Mouse (Mus musculus) c-Kit-positive CD71-positive TER-119-positive erythroid progenitor cells, embryonic 14.5 days (primary cell): ENCODE measurements around the gene Rab40c.

ENCODE experiments used
- DNase-seq: peaks from one replicate; pipeline ENCODE4 v3.0.0-alpha.2; 2013; ENCODE audit warnings: low spot score

Gene Rab40c

DNA sequence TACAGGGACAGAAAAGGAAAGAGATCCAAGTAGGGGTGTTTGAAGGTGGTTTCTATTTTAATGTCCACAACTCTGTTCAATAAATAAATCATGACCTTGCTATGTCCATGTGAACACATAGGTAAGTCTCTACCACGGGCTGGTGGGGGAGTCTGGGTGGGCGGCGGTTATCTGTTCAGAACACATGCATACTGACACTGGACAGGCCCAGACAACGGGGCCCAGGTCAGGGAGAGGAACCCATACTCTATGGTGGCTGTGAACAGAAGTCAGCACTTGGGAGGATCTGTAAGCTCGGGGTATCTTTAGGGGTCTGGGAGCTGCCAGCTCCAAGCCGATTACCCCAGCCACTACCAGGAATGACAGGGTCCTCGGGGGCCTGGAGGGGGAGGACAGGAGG lies 26.8 kb upstream of the Rab40c start:
- no peak for DNase-seq

DNA sequence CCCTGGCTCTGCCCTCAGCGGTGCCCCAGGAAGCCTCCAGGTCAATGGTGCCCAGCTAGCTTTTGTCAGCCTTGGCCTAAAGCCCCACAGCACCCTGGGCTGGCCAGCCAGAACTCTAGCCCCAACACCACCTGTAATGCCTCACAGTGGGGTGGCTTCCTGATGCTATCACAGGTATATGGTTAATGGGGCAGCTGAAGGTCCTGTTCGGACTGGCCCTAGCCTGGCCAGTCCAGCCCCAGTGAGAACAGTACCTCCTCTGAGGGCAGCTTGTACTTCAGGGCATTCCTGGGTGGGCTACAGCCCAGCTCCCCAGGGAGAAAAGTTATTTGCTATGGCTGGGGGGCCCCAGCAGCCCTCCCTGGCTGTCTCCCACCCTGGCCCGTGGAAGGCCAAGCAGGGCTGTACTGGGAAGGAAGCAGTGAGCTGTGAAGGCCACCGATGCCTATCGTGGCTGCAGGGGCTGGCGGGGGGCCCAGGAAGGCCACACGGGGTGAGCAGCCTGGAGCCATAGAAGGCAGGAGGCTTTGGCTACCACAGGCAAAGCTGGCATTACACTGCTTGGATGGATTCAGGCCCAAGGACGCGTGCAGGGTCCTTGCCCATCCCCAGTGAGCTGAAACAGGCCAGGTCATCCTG lies 26.1 kb upstream of the Rab40c start:
- DNase-seq = no peak

DNA sequence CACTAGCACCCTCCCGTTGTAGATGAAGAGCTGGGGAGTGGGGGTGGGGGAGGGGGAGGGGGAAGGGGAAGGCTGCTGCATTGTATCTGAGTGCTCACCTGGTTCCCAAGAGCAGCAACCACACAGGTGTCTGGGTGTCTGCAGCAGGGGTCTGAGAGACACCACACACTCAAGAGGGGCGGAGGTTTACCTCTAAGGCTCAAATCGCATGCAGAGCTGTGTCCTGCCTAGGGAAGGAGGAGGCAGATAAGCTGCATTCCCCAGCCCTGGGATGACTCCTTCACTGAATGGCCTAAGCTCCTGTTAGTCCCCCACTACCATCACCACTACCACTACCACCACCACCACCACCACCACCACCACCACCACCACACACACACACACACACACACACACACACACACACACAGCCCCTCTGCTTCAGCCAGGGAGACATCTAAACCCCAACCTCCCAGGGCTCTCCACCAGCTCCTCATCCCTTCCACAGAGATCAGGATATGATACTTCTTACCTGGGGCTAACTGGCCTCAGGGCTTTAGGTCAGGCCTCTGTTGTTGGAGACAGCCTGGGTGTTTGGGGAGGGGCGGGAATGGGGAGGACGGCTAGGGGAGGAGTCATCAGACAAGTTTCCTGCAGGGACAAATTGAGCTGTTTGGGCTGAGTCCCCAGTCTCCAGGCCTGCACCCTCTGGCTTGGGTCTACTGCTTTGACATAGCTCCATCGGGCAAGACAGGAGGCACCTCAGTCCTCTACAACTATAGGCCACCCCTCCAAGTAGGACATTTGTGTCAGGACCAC lies 25.0 kb upstream of the Rab40c start, which contains the start of the genes Pigq and Nhlrc4:
Pigq (minus strand) TSS at position 571 of the 798 bp plus-strand sequence.
Nhlrc4 (minus strand) TSS at position 596 of the 798 bp plus-strand sequence.
- DNase-seq = no peak

DNA sequence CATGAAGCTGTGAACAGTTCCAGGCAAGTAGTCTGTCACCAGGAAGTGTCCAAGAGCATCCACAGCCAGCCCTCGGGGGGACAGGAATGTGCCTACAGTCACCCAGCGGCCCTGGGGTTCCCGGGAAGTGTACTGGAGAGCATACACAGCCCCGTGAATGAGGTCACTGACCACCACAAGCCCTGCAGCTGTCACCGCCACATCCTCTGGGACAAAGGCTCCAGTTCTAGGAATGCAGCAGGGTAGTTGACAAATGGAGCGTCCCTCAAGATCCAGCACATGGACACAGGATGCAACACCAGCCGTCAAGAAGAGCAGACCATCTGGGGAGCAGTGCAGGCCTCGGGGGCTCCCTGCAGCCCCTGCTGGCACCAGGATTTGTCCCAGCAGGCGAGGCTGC lies 24.2 kb upstream of the Rab40c start:
- no peak for DNase-seq

DNA sequence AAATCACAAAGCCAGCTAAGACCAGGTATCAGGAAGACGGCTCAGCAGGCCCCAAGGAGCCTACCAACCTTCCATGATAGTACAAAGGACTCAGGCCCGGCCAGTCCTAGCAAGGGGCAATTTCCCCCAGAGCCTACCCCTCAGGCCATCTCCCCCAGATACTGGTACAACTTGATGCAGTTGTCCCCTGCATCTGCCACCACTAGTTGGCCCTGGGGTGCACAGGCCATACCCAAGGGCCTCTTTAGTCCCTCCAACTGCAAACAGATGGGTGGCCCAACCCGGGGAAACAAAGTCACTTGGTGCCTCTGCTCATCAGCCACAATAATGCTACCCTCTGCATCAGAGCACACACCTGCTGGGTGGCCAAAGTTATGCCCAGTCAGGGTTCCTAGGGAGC lies 23.7 kb upstream of the Rab40c start:
- DNase-seq = no peak

DNA sequence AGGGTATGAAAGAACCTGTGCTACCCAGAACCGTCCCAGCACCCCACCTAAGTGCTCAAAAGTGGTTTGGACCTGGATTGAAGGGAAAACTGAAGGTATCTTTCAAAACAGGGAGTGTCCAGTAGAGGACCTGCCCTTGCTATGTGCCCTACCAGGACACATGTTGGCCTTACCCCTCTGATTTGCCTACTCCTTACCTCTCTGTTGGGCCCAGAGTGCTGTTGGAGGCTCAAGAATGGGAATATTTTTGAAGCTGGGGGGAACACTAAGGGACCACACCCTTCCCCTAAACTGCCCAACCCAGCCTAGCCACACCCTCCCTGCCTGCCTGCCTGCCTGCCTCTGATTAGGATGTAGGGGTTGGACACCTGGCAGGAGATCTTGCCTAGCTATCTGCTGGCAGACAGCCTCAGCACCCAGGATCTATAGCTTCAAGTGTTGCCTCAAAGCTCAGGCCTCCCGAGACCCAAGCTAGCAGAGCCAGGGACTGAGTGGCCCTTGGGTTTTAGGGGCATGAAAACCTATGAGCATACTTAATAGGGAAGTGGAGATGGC lies 23.1 kb upstream of the Rab40c start:
- peak; percentile 91 for DNase-seq

DNA sequence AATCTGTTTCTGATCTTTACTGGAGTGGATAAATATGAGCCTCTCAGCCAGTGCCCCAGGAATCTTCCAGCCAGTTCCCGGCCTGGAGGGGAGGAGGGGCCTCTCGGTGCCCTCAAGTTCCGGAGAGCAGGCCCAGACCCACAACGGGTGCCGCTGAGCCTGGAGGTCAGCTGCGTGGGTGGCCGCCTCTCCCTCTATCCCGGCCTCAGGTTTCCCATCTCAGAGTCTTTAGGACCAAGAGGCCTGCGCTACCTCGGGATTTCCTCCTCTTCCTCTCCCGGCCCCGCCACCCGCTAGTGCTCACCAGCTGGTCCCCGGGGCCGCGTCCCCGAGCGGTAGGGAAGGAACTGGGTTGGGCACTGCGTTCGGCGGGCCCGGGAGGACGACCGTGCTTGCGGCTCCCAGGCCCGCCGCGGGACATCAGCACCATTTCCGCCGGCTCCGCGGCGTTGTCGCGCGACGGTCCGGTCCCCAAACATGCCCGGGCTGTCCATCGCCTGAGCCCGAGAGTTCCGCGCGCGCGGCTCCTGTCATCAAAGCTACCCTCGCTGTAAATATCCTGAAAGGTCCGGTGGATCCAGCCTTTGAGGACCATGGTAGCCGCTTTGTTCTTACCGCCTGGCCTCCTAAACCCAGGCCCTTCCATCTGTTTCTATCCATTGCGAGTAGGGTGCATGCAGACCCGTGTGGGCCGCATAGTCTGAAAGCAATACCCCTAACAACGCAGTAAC lies 22.1 kb upstream of the Rab40c start:
- DNase-seq = no peak

DNA sequence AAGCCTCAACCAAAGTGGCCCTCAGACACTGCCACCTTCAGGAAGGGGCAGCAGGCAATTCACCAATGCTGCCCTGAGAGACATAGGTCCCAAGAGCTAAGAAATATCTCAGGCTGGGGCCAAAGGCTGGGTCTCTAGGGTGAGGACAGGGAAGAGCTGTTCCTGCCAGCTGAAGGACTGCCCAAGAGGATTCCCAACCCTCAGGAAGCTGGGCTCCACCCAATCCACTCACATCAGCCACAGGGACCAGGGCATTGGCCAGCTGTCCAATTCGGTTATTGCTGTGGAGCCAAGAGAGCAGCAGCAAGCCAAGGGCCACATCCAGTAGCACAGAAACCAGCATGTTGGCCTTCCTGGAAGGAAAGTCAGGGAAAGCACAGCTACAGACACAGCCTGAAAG lies 15.0 kb upstream of the Rab40c start:
- no peak for DNase-seq

DNA sequence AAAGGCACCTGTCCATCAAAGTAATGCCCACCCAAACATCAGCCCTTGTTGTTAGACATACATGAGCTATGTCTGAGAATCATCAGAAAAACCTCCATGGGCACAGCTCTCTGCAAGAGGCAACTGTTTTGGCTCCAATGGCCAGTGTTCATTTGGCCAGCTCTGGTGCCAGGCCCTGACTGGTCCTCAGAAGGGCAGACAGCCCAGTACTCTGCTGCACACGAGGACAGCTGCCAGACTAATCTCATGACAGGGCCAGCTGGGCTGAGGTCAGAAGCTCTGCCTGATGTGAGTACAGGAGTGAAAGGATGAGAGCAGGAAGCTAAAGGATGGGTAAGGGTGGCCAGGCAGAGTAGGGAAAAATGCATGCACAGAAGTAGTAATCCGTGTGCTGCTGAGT lies 5.8 kb upstream of the Rab40c start:
- DNase-seq = no peak

DNA sequence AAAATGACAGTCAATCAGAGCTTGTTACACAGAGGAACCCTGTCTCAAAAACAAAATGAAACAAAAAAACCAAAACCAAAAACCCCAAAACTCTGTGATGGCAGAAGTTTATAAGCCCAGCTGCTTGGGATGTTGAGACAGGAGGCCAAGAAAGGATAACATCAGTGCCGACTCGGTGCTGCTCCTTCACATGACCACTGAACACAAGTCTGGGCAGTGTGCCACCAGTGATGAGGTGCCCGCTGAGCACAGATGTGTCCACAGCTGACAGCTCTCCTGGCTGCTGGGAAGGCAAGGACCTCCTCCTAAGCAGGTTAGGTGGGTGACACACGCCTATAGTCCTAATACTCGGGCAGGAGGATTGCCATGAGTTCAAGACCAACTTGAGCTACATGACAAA lies 2.6 kb upstream of the Rab40c start:
- DNase-seq = no peak

DNA sequence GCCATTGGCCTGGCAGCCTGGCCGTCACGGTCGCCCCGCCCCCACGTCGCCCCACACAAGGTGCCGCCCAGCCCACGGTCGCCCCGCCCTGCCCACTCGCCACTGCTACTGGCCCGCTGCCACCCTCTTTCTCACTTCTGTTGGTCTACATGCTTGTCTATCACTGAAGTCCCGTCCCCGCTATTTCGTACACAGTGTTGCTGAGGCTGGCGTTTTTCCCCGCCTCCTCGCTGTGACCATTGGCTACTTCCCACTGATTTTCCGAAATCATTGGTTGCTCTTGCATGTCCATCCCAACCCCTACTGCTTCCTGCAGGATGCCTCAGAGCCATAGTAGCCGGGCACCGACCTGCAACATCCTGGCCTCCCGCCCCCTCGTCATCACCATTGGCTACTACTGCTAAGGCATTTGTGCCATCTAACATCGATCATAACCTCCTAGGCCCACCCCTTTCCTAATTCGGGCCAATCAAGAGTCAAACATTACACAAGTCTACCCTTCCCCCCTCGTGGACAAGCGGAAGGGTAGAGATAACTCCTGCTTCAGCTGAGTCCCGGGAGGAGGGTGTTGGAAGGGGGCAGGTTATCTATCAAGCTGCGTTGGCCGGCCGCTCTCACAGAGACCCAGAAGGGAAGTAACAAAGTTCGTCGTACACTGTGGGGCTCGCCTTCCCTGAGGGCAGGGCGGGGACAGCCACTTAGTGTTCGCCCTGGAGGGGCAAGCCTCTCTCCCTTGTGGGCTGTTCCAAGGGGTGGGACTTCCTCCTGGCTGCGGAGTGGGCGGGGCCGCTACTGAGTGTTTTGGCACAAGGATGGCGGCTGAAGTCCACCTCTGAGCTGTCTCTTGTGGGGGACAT lies 487 bp upstream of the Rab40c start:
- DNase-seq = peak; percentile 99

DNA sequence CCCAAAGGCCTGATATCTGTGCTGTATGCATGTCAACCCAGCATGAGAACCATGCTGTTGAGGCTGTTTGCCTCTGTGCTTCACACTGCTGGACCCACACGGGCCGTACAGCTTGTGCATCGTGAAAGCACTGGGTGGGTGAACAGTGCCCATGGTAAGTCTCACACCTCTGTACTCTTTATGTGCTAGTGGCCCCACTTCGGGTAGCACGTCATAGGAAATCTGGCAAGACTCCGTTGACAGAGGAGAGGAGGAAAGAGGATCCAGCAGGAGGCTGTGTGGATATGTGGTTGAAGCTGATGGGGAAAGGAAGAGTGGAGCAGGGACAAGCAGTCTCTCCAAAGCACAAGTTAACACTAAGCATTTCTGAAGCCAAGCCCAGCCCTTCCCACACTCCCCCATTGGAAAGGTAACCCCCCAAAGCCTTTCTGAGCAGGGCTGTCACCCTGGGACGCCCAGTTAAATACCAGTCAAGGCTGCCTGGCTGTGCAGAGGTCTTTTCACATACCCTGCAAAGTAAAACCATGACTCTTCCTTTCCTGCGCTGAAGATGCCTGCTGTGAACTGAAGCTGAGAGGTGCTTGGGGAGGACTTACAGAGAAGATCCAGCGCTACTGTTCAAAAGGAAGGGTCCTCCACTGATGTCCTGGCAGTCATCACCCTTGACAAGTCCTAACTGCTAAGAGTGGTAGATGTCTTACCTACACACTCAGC lies 1.3 kb downstream of the Rab40c start:
- DNase-seq = no peak

DNA sequence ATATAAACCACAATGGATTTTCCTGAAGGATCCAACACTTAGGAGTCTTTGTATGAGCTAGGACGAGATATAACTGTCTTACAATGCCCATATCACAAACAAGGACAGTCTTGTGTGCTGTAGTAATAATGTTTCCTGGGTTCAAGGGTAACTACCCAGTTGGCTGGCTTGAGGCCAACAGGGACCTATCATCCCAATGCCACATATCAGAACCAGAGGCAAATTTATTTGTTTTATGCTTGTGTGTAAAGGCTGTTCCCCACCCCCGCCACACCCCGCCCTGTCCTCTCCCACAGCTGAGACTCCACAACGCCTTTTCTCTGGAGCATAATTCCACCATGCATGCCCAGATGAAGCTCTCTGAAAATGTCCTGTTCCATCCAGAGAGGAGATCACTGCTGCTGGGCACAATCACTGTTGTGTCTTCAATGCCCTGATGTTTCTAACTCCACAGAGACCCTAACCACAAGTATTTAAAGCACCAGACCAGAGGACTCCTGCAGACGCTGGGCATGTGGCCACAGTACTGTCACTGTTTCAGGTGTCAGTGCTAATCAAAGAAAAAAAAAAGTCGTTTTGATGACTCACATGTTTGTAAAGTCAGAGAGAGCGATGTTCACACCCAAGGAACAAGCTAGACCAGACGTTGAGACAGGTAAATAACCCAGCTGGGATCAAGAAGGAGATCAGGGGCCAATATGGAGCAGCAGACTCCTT lies 2.4 kb downstream of the Rab40c start:
- no peak for DNase-seq

DNA sequence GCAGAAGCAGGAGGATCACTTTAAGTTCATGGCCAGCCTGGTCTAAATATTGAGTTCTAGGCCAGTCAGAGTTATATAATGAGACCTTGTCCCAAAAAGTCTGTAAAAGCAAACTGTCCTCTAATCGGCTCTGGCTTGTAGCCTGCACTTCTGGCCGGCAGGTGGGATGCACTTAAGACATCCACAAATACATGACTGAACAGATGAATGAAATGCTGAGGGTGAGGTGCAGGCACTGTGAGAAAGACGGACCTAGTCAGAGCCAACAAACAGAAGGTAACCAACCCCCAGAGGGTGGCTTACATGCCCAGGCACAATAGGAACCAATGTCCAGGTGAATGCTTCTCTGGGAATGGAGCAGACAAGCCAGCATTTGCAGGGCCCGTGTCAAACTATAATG lies 5.2 kb downstream of the Rab40c start:
- DNase-seq = no peak

DNA sequence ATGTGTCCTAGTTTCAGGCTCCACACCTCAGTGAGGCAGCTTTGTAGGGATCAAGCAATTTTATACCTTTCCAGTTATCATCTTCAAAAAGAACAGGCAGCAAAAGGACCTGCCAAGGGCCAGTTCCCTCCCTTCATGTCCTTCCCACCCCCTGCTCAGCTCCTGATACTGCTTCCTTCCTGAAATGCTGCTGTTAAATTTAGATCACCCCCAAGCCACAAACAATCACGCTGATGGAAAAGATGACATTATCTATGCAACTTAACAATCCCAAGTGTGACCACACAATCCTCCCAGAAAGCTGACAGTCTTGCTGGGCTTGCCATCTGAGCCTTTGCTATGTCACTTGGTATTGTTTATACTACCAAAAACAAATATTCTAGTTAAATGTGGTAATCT lies 5.7 kb downstream of the Rab40c start:
- DNase-seq = no peak

DNA sequence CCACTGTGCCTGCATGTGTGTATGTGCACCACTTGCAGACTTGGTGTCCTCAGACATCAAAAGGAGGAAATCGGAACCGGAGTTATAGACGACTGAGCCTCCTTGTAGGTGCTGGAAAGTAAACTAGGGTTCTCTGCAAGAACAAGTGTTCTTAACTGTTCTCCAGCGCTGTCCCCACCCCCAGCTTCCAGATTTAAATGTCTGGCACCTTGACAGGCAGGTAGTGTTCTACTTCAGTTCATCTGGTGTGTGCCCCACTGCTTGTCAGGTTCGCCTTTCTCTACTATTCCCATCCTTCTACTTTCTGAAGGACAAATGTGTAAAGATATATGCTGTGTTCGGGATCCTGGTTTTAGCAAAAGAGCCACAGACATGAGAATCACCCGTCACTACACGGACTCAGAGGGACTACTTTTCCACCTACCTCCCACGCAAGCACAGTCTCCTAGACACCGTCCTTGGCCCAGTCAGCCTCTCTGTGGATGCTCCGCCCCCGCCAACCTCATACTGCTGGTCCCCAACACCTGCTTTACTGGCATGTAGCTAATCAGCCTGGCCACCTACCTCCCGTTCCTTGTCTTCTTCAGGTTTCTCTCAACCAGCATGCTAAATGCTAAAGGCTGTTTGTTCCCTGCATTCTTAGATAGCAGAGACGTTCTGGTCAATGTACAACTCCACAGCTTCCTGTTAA lies 6.2 kb downstream of the Rab40c start:
- DNase-seq = no peak

DNA sequence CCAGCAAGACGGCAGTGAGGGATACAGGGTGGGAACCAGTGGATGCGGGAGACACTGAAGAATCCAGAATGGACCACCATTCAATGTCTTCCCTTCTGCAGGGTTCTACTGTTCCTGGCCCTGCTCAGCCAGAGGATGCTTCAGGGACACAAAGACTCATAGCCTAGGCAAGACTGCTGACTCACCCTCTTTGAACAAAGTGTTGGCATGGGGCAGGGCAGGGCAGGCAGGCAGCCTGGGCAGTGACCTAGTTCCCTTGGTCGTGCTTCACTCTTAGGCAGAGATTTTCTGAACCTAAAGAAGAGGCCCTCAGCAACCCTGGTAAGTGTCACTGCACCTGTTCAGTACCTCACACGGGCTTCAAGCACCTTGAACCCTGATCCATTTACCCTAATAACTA lies 7.7 kb downstream of the Rab40c start:
- DNase-seq = no peak

DNA sequence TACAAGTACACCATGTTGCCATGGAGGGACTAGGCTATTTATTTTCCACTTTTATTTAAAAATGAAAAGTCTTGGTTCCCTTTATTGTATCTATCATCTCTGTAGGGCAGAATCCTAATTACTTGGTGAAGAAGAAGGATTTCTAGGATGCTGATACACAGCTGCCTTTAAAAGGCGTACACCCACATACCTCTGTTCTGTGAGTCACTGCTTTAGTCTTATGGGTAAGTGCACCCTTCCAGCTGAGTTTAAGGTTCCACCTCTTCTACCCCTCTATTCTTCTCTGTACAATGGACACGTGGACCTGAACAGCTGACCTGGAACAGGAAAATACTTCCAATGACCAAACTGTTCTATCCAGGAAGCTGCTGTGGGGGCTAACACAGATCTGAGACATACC lies 11.9 kb downstream of the Rab40c start:
- no peak for DNase-seq

DNA sequence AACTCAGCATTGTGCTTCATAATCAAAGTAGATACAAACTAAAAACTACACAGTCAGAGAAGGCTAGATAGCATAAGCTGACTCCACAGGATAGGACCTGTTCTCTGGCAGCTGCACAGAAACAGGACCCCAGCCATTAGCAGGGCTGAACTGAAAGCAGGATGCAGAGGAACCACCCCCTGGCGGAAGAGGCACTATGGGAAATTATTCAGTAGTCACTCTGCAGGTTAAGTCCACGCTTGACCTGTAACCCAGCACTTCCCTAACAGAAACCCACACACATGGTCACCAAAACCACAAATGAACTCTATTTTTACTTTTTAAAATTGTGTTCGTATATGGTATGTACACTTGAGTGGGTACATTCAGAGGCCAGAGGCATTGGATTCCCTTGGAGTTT lies 16.5 kb downstream of the Rab40c start:
- DNase-seq = no peak

DNA sequence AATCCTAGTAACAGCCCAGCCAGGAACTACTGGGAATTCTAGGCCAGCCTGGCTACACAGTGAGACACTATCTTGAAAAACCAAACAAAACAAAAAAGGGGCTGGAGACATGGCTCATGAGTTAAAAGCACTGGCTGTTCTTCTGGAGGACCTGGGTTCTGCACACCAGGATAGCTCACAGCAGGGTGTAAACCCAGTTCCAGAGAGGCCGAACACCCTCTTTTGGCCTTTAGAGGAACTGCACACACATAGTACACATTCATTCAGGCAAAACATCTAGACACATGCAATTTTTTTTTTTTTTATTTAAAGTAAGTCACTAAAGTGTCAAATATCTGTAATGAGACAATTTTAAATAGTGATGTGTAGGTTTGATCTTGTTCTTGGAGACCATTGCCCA lies 19.3 kb downstream of the Rab40c start:
- no peak for DNase-seq
